Mouse (Mus musculus): ENCODE results near the gene Rpap3.

The Rpap3 gene

GRCm38 (mm10) chr15:97730365-97730764 is 24.7 kb upstream of the Rpap3 start:
- DNase-seq (ENCODE audit: low spot score): no peak

- DNase-seq (ENCODE audit: low spot score): no peak
These were observed 23.2 kb upstream of the Rpap3 start for GRCm38 (mm10) chr15:97728804-97729203.

- DNase-seq (ENCODE audit: low spot score): no peak
These were observed 22.8 kb upstream of the Rpap3 start for GRCm38 (mm10) chr15:97728394-97728793.

GRCm38 (mm10) chr15:97727520-97727919 is 21.9 kb upstream of the Rpap3 start:
- no peak for DNase-seq (ENCODE audit: low spot score)

GRCm38 (mm10) chr15:97727048-97727447 is 21.4 kb upstream of the Rpap3 start:
- no peak for DNase-seq (ENCODE audit: low spot score)

GRCm38 (mm10) chr15:97726310-97726709 is 20.7 kb upstream of the Rpap3 start:
- no peak for DNase-seq (ENCODE audit: low spot score)

GRCm38 (mm10) chr15:97725198-97725785 is 19.7 kb upstream of the Rpap3 start:
- DNase-seq (ENCODE audit: low spot score): no peak

- no peak for DNase-seq (ENCODE audit: low spot score)
These were observed 18.9 kb upstream of the Rpap3 start for GRCm38 (mm10) chr15:97724346-97725197.

GRCm38 (mm10) chr15:97723536-97724345 is 18.1 kb upstream of the Rpap3 start:
- no peak for DNase-seq (ENCODE audit: low spot score)

- no peak for DNase-seq (ENCODE audit: low spot score)
These were observed 15.5 kb upstream of the Rpap3 start for GRCm38 (mm10) chr15:97721008-97721701.

GRCm38 (mm10) chr15:97720026-97720675 is 14.5 kb upstream of the Rpap3 start:
- no peak for DNase-seq (ENCODE audit: low spot score)

- no peak for DNase-seq (ENCODE audit: low spot score)
These were observed 13.9 kb upstream of the Rpap3 start for GRCm38 (mm10) chr15:97719494-97719893.

- DNase-seq (ENCODE audit: low spot score): no peak
These were observed 13.0 kb upstream of the Rpap3 start for GRCm38 (mm10) chr15:97718535-97719155.

- DNase-seq (ENCODE audit: low spot score): peak; percentile 42
These were observed 12.4 kb upstream of the Rpap3 start for GRCm38 (mm10) chr15:97717861-97718534.

GRCm38 (mm10) chr15:97716782-97717181 is 11.2 kb upstream of the Rpap3 start:
- DNase-seq (ENCODE audit: low spot score): no peak

- no peak for DNase-seq (ENCODE audit: low spot score)
These were observed 10.1 kb upstream of the Rpap3 start for GRCm38 (mm10) chr15:97715734-97716133.

GRCm38 (mm10) chr15:97715083-97715482 is 9.5 kb upstream of the Rpap3 start:
- DNase-seq (ENCODE audit: low spot score): no peak

- DNase-seq (ENCODE audit: low spot score): no peak
These were observed 6.9 kb upstream of the Rpap3 start for GRCm38 (mm10) chr15:97712546-97712945.

GRCm38 (mm10) chr15:97710906-97711305 is 5.3 kb upstream of the Rpap3 start:
- DNase-seq (ENCODE audit: low spot score): no peak

- no peak for DNase-seq (ENCODE audit: low spot score)
These were observed 9.0 kb downstream of the Rpap3 start for GRCm38 (mm10) chr15:97696616-97697015.

- DNase-seq (ENCODE audit: low spot score): no peak
These were observed 12.2 kb downstream of the Rpap3 start for GRCm38 (mm10) chr15:97693411-97693810.

Data from spleen, adult 12 weeks (tissue).